Mouse (Mus musculus) frontal cortex, postnatal 36 days (tissue): ENCODE measurements around the gene Frem1.

Experiments used
- DNase-seq, 2 experiments: peaks; one replicate each; pipeline ENCODE4 v3.0.0; 2022; ENCODE audit warnings: low spot score in 2 of 2

Gene Frem1

GRCm38 (mm10) chr4:83051634-83052577 is at the start of gene Frem1:
Gene Frem1 (minus strand): TSS chr4:83052339.
- no peak for DNase-seq

GRCm38 (mm10) chr4:83099025-83099424 is 46.9 kb upstream of the Frem1 start:
- DNase-seq: no peak

- no peak for DNase-seq
Measured at GRCm38 (mm10) chr4:83093941-83094340, 41.8 kb upstream of the Frem1 start.

GRCm38 (mm10) chr4:83090691-83091448 is 38.7 kb upstream of the Frem1 start:
- peak in 1 of 2 experiments; percentile 5 for DNase-seq

GRCm38 (mm10) chr4:83080364-83081174 is 28.4 kb upstream of the Frem1 start:
- no peak for DNase-seq

GRCm38 (mm10) chr4:83064191-83064590 is 12.1 kb upstream of the Frem1 start:
- no peak for DNase-seq

GRCm38 (mm10) chr4:83061564-83061963 is 9.4 kb upstream of the Frem1 start:
- DNase-seq: no peak

- no peak for DNase-seq
Measured at GRCm38 (mm10) chr4:83058617-83059016, 6.5 kb upstream of the Frem1 start.

GRCm38 (mm10) chr4:83058182-83058581 is 6.0 kb upstream of the Frem1 start:
- DNase-seq: no peak

- DNase-seq: no peak
Measured at GRCm38 (mm10) chr4:83056496-83056895, 4.4 kb upstream of the Frem1 start.

- DNase-seq: no peak
Measured at GRCm38 (mm10) chr4:83055444-83055843, 3.3 kb upstream of the Frem1 start.

- DNase-seq: no peak
Measured at GRCm38 (mm10) chr4:83053206-83053605, 1.1 kb upstream of the Frem1 start.

- DNase-seq: no peak
Measured at GRCm38 (mm10) chr4:83051176-83051575, 963 bp downstream of the Frem1 start.

- no peak for DNase-seq
Measured at GRCm38 (mm10) chr4:83050151-83050796, 1.9 kb downstream of the Frem1 start.

- DNase-seq: no peak
Measured at GRCm38 (mm10) chr4:83049288-83049687, 2.9 kb downstream of the Frem1 start.

GRCm38 (mm10) chr4:83048561-83048960 is 3.6 kb downstream of the Frem1 start:
- DNase-seq: no peak

GRCm38 (mm10) chr4:83046806-83047205 is 5.3 kb downstream of the Frem1 start:
- no peak for DNase-seq

- DNase-seq: no peak
Measured at GRCm38 (mm10) chr4:83046069-83046468, 6.1 kb downstream of the Frem1 start.

GRCm38 (mm10) chr4:83045266-83045665 is 6.9 kb downstream of the Frem1 start:
- DNase-seq: no peak

- no peak for DNase-seq
Measured at GRCm38 (mm10) chr4:83040780-83041179, 11.4 kb downstream of the Frem1 start.

GRCm38 (mm10) chr4:83032780-83033179 is 19.4 kb downstream of the Frem1 start:
- no peak for DNase-seq
